Mouse (Mus musculus) cerebellum, adult 2 months (tissue): ENCODE measurements around the gene Epx.

Source experiments
- CTCF ChIP-seq: fragments of 200-500 bp; IDR thresholded peaks from 2 replicates; pipeline ENCODE4 v1.5.1; 2011; ENCODE audit warnings: low read depth, mild to moderate bottlenecking, control low read depth, low read length, moderate library complexity, borderline replicate concordance; ENCODE audit not compliant: insufficient read depth
- POLR2A ChIP-seq: fragments of 200-500 bp; IDR thresholded peaks from 2 replicates; pipeline ENCODE4 v1.6.1; 2011; ENCODE audit warnings: low read length, control low read depth, borderline replicate concordance; ENCODE audit not compliant: insufficient read depth

- TF ChIP-seq POLR2A (no peak), CTCF (peak; percentile 31; the same call in 1 of the 2 replicates)
These were observed 8.2 kb upstream of the Epx start for GRCm38 (mm10) chr11:87883493-87883892.
